Mouse (Mus musculus): ENCODE results near the gene Ifnar1. TPM values are rescaled to one million over a fixed set of nuclear protein-coding genes. Genes with fewer than 3 reads are reported as not detected.
"Not testable (repeated sequence)": the region's sequence is repeated elsewhere in the genome, so short reads cannot be mapped to it uniquely, and the experiment has no call there.

Ifnar1 gene
- polyA plus RNA-seq, 1 experiment from 2014 or later = 19.4 TPM

- peaks cover 21% of the 10 kb centered on the region; the same call in 1 of the 2 replicates for H3K27me3 ChIP-seq
- no peak overlapping the region for H3K4me2 ChIP-seq
- WGBS (ENCODE audit: insufficient replicate concordance) = 74% methylated on average over 9 of the region's 9 CpGs
- no peak overlapping the region for H3K27ac ChIP-seq (replicated peaks)
- no peaks in the 10 kb centered on the region for H3K36me3 ChIP-seq (replicated peaks)
- no peak overlapping the region for H3K9ac ChIP-seq
- H3K4me3 ChIP-seq (replicated peaks) = no peak overlapping the region
- peaks cover 45% of the 10 kb centered on the region for H3K4me1 ChIP-seq (replicated peaks)
- no peaks in the 10 kb centered on the region for H3K9me3 ChIP-seq (replicated peaks)
- no peak for ATAC-seq (ENCODE audit: insufficient read depth)
Measured at GRCm38 (mm10) chr16:91528578-91528977, 43.5 kb downstream of the Ifnar1 start.

GRCm38 (mm10) chr16:91530830-91531229 is 45.8 kb downstream of the Ifnar1 start:
- H3K4me2 ChIP-seq; H3K4me3 ChIP-seq (replicated peaks); H3K9ac ChIP-seq; H3K9me3 ChIP-seq (replicated peaks); ATAC-seq (ENCODE audit: insufficient read depth); H3K27ac ChIP-seq (replicated peaks); H3K36me3 ChIP-seq (replicated peaks): not testable (repeated sequence)
- WGBS (ENCODE audit: insufficient replicate concordance) = 77% methylated on average over 4 of the region's 4 CpGs
- Histone ChIP-seq H3K27me3 (peaks cover 33% of the 10 kb centered on the region), H3K4me1 (replicated peaks) (peaks cover 50% of the 10 kb centered on the region)

GRCm38 (mm10) chr16:91531856-91532255 is 46.8 kb downstream of the Ifnar1 start:
- no peak overlapping the region for H3K4me2 ChIP-seq
- H3K9me3 ChIP-seq (replicated peaks) = no peaks in the 10 kb centered on the region
- ATAC-seq (ENCODE audit: insufficient read depth) = no peak
- H3K9ac ChIP-seq = no peak overlapping the region
- H3K27me3 ChIP-seq = peaks cover 33% of the 10 kb centered on the region
- H3K36me3 ChIP-seq (replicated peaks) = no peaks in the 10 kb centered on the region
- H3K4me1 ChIP-seq (replicated peaks) = peaks cover 54% of the 10 kb centered on the region
- H3K4me3 ChIP-seq (replicated peaks) = no peak overlapping the region
- 69% methylated on average over 6 of the region's 6 CpGs for WGBS (ENCODE audit: insufficient replicate concordance)
- H3K27ac ChIP-seq (replicated peaks) = no peak overlapping the region

- peaks cover 54% of the 10 kb centered on the region for H3K4me1 ChIP-seq (replicated peaks)
- H3K4me2 ChIP-seq = no peak overlapping the region
- WGBS (ENCODE audit: insufficient replicate concordance) = 53% methylated on average over 2 of the region's 2 CpGs
- H3K36me3 ChIP-seq (replicated peaks) = no peaks in the 10 kb centered on the region
- peaks cover 33% of the 10 kb centered on the region for H3K27me3 ChIP-seq
- no peaks in the 10 kb centered on the region for H3K9me3 ChIP-seq (replicated peaks)
- H3K9ac ChIP-seq = no peak overlapping the region
- H3K27ac ChIP-seq (replicated peaks) = no peak overlapping the region
- no peak overlapping the region for H3K4me3 ChIP-seq (replicated peaks)
- ATAC-seq (ENCODE audit: insufficient read depth) = no peak
Measured at GRCm38 (mm10) chr16:91532429-91532828, 47.4 kb downstream of the Ifnar1 start.

GRCm38 (mm10) chr16:91533097-91534001 is 48.3 kb downstream of the Ifnar1 start:
- Histone ChIP-seq H3K36me3 (replicated peaks) (no peaks in the 10 kb centered on the region), H3K4me2 (peak overlapping the region; percentile 21), H3K9ac (no peak overlapping the region), H3K27me3 (peaks cover 33% of the 10 kb centered on the region), H3K4me1 (replicated peaks) (peaks cover 57% of the 10 kb centered on the region), H3K9me3 (replicated peaks) (no peaks in the 10 kb centered on the region), H3K4me3 (replicated peaks) (no peak overlapping the region), H3K27ac (replicated peaks) (no peak overlapping the region)
- WGBS (ENCODE audit: insufficient replicate concordance) = 33% methylated on average over 23 of the region's 23 CpGs
- no peak for ATAC-seq (ENCODE audit: insufficient read depth)

- Histone ChIP-seq H3K9ac (no peak overlapping the region), H3K27ac (replicated peaks) (no peak overlapping the region), H3K36me3 (replicated peaks) (no peaks in the 10 kb centered on the region), H3K4me1 (replicated peaks) (peaks cover 62% of the 10 kb centered on the region), H3K4me3 (replicated peaks) (no peak overlapping the region), H3K9me3 (replicated peaks) (no peaks in the 10 kb centered on the region), H3K27me3 (peaks cover 33% of the 10 kb centered on the region), H3K4me2 (no peak overlapping the region)
- 35% methylated on average over 13 of the region's 13 CpGs for WGBS (ENCODE audit: insufficient replicate concordance)
- ATAC-seq (ENCODE audit: insufficient read depth) = peak; percentile 82
Measured at GRCm38 (mm10) chr16:91534477-91534876, 49.4 kb downstream of the Ifnar1 start.

GRCm38 (mm10) chr16:91534888-91535287 is 49.9 kb downstream of the Ifnar1 start:
- Histone ChIP-seq H3K27me3 (peaks cover 33% of the 10 kb centered on the region), H3K4me1 (replicated peaks) (peaks cover 63% of the 10 kb centered on the region), H3K4me3 (replicated peaks) (no peak overlapping the region), H3K27ac (replicated peaks) (no peak overlapping the region), H3K9me3 (replicated peaks) (no peaks in the 10 kb centered on the region), H3K36me3 (replicated peaks) (no peaks in the 10 kb centered on the region), H3K9ac (no peak overlapping the region), H3K4me2 (no peak overlapping the region)
- no peak for ATAC-seq (ENCODE audit: insufficient read depth)
- WGBS (ENCODE audit: insufficient replicate concordance) = 75% methylated on average over 6 of the region's 6 CpGs

- H3K4me1 ChIP-seq (replicated peaks) = peaks cover 75% of the 10 kb centered on the region
- H3K4me3 ChIP-seq (replicated peaks) = no peak overlapping the region
- H3K9me3 ChIP-seq (replicated peaks) = no peaks in the 10 kb centered on the region
- WGBS (ENCODE audit: insufficient replicate concordance) = 68% methylated on average over 6 of the region's 6 CpGs
- peaks cover 33% of the 10 kb centered on the region for H3K27me3 ChIP-seq
- H3K27ac ChIP-seq (replicated peaks) = no peak overlapping the region
- no peak overlapping the region for H3K9ac ChIP-seq
- no peaks in the 10 kb centered on the region for H3K36me3 ChIP-seq (replicated peaks)
- H3K4me2 ChIP-seq = no peak overlapping the region
- no peak for ATAC-seq (ENCODE audit: insufficient read depth)
Measured at GRCm38 (mm10) chr16:91536372-91536771, 51.3 kb downstream of the Ifnar1 start.

- peak; percentile 73 for ATAC-seq (ENCODE audit: insufficient read depth)
- Histone ChIP-seq H3K27ac (replicated peaks) (peak overlapping the region; percentile 39; the same call in 1 of the 2 replicates), H3K36me3 (replicated peaks) (no peaks in the 10 kb centered on the region), H3K4me2 (0 out of 2 replicates have a peak overlapping the region, but pooled peaks have one; percentile 11), H3K27me3 (peaks cover 29% of the 10 kb centered on the region), H3K4me1 (replicated peaks) (peaks cover 78% of the 10 kb centered on the region), H3K9me3 (replicated peaks) (no peaks in the 10 kb centered on the region), H3K4me3 (replicated peaks) (no peak overlapping the region), H3K9ac (no peak overlapping the region)
- WGBS (ENCODE audit: insufficient replicate concordance) = 17% methylated on average over 3 of the region's 3 CpGs
Measured at GRCm38 (mm10) chr16:91537065-91537464, 52.0 kb downstream of the Ifnar1 start.

GRCm38 (mm10) chr16:91538051-91538450 is 53.0 kb downstream of the Ifnar1 start:
- WGBS (ENCODE audit: insufficient replicate concordance) = 42% methylated on average over 6 of the region's 6 CpGs
- ATAC-seq (ENCODE audit: insufficient read depth) = no peak
- H3K9me3 ChIP-seq (replicated peaks) = no peaks in the 10 kb centered on the region
- no peaks in the 10 kb centered on the region for H3K36me3 ChIP-seq (replicated peaks)
- H3K27me3 ChIP-seq = peaks cover 21% of the 10 kb centered on the region
- no peak overlapping the region for H3K9ac ChIP-seq
- no peak overlapping the region for H3K4me3 ChIP-seq (replicated peaks)
- no peak overlapping the region for H3K4me2 ChIP-seq
- H3K27ac ChIP-seq (replicated peaks) = peak overlapping the region; percentile 45
- peaks cover 76% of the 10 kb centered on the region for H3K4me1 ChIP-seq (replicated peaks)

- Histone ChIP-seq H3K27me3 (peaks cover 18% of the 10 kb centered on the region), H3K4me3 (replicated peaks) (no peak overlapping the region), H3K9ac (no peak overlapping the region), H3K4me2 (no peak overlapping the region), H3K4me1 (replicated peaks) (peaks cover 76% of the 10 kb centered on the region), H3K36me3 (replicated peaks) (no peaks in the 10 kb centered on the region), H3K9me3 (replicated peaks) (no peaks in the 10 kb centered on the region), H3K27ac (replicated peaks) (0 out of 2 replicates have a peak overlapping the region, but pooled peaks have one; percentile 45)
- ATAC-seq (ENCODE audit: insufficient read depth) = no peak
- WGBS (ENCODE audit: insufficient replicate concordance) = 46% methylated on average over 9 of the region's 9 CpGs
Measured at GRCm38 (mm10) chr16:91538513-91538912, 53.5 kb downstream of the Ifnar1 start.
